ENCODE assay signal across 15 mouse cellular contexts in the genomic region with DNA sequence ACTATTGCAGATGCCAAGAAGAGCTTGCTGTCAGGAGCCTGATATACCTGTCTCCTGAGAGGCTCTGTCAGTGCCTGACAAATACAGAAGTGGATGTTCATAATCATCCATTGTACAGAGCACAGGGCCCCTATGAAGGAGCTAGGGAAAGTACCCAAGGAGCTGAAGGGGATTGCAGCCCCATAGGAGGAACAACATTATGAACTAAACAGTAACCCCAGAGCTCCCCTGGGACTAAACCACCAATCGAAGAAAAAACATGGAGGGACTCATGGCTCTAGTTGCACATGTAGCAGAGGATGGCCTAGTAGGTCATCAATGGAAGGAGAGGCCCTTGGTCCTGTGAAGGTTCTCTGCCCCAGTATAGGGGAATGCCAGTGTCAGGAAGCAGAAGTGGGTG. TPM values are rescaled to one million over a fixed set of nuclear protein-coding genes. Genes with fewer than 3 reads are reported as not detected.
DNase-seq lines count a peak whose midpoint lies in the region; TF ChIP-seq lines count a peak whose summit lies in the region.
"Not testable (repeated sequence)": the region's sequence is repeated elsewhere in the genome, so short reads cannot be mapped to it uniquely, and the experiment has no call there.
"Had no signal": no experiment of that assay in that cellular context is flagged by ENCODE, and none has a peak within 500 bp of the region (broad histone marks: within the 10 kb centered on the region; RNA-seq: fewer than 3 reads in every experiment).

No protein-coding gene starts in this region.

- H3K4me3 ChIP-seq in CH12.LX (replicated peaks in 1 of 3; ENCODE audit: low read depth in 2 of 3, low read length in 2 of 3, poor library complexity in 1 of 3) = not testable (repeated sequence)

- not testable (repeated sequence) for TF ChIP-seq POLR2A in CH12.LX (IDR thresholded peaks at IDR 0.05; ENCODE audit: low read depth, low read length)

- in situ Hi-C loops in CH12.LX (cut with MboI; ENCODE audit: low pct_ligation_motif_present, low pct_unique_long_range_greater_than_20kb, low sequenced_read_pairs) = not testable (repeated sequence)

- H3K4me1 ChIP-seq in CH12.LX (ENCODE audit: control insufficient read depth in 1 of 2, insufficient read depth in 2 of 2) = peaks cover 10 to 29% of the 10 kb centered on the region in 2 experiments; a peak in 3 of 4 replicates

- not testable (repeated sequence) for H3K79me2 ChIP-seq in CH12.LX (replicated peaks; ENCODE audit: control insufficient read depth, extremely low read depth, insufficient read depth, poor library complexity, severe bottlenecking)

- H3K4me2 ChIP-seq in CH12.LX (ENCODE audit: insufficient read depth, low read depth, poor library complexity, severe bottlenecking) = not testable (repeated sequence)

- not testable (repeated sequence) for TF ChIP-seq CTCF in CH12.LX (conservative IDR thresholded peaks at IDR 0.05 in 1 of 2, IDR thresholded peaks at IDR 0.05 in 1 of 2; ENCODE audit: low read depth in 2 of 2, low read length in 2 of 2)

- DNase-seq in A20 (ENCODE audit: low read depth, low spot score) (peak; percentile 12), CH12.LX (ENCODE audit: extremely low read depth) (peak; percentile 83)

- H3K9me3 ChIP-seq in CH12.LX (replicated peaks; ENCODE audit: low read length) = not testable (repeated sequence)

- H3K36me3 ChIP-seq in CH12.LX (replicated peaks in 1 of 2; ENCODE audit: control insufficient read depth in 1 of 2, insufficient read depth in 1 of 2, low read length in 1 of 2) = not testable (repeated sequence)

- H3K9ac ChIP-seq in CH12.LX (ENCODE audit: insufficient read depth, low read depth) = not testable (repeated sequence)

- peak; percentile 57 for TF ChIP-seq EP300 in CH12.LX (IDR thresholded peaks at IDR 0.05; ENCODE audit: low read length)

- H3K27ac ChIP-seq in CH12.LX (ENCODE audit: insufficient read depth, low read depth) = not testable (repeated sequence)

- not testable (repeated sequence) for H3K27me3 ChIP-seq in CH12.LX (replicated peaks)

- TF ChIP-seq RAD21 in CH12.LX (IDR thresholded peaks at IDR 0.05; ENCODE audit: low read depth, low read length) = not testable (repeated sequence)

- dilution Hi-C loops in CH12.LX (cut with MboI; ENCODE audit: extremely low pct_ligation_motif_present, extremely low pct_unique_long_range_greater_than_20kb, low sequenced_read_pairs) = not testable (repeated sequence)

TF ChIP-seq in CH12.LX, 34 proteins besides CTCF, POLR2A, EP300 and RAD21:
- TF ChIP-seq BHLHE40 (IDR thresholded peaks at IDR 0.05; ENCODE audit: low read depth, low read length) (peak; percentile 45; the same call in 1 of the 2 replicates), MAFK (IDR thresholded peaks at IDR 0.05; ENCODE audit: insufficient replicate concordance, low read length) (0 out of 2 replicates have a peak, but pooled peaks have one; percentile 12), ZNF384 (IDR thresholded peaks at IDR 0.05; ENCODE audit: low read depth, low read length) (0 out of 2 replicates have a peak, but pooled peaks have one; percentile 23), ETS1 (conservative IDR thresholded peaks at IDR 0.05; ENCODE audit: low read depth, low read length) (peak; percentile 51; the same call in 1 of the 2 replicates), MEF2A (IDR thresholded peaks at IDR 0.05; ENCODE audit: borderline replicate concordance, low read depth, low read length) (0 out of 2 replicates have a peak, but pooled peaks have one; percentile 37)

RNA-seq across cellular contexts. Expression of a gene that starts 4.2 kb away (rescaled TPM):
- total RNA-seq in CH12.LX (2012; rRNA removed) (0.42 and 1.2 TPM in 2 replicates), CH12.LX (2014; rRNA removed) (0.92 and 1.0 TPM in 2 replicates)
- polyA plus RNA-seq in CH12.LX (2012; ENCODE audit: insufficient read length, low read depth) = 0.49 and 1.1 TPM in 2 replicates
- total RNA-seq: adrenal gland, adult 18-20 months; adrenal gland, adult 8-10 months; adrenal gland, postnatal 10 days; adrenal gland, postnatal 14 days; adrenal gland, postnatal 25 days; adrenal gland, postnatal 4 days; ES-E14; G1E; MEL had no signal
- polyA plus RNA-seq: adrenal gland, adult 2 months; brain, embryonic 14.5 days; C2C12; cerebellum, adult 2 months; G1E had no signal

RNA-seq across cellular contexts. Expression of a gene that starts 41.5 kb away (rescaled TPM):
- total RNA-seq in CH12.LX (2012; rRNA removed) = 11.2 and 14.6 TPM in 2 replicates
- total RNA-seq in CH12.LX (2014; rRNA removed) = 41.1 and 41.4 TPM in 2 replicates
- polyA plus RNA-seq in CH12.LX (2012; ENCODE audit: insufficient read length, low read depth) = 35.1 and 48.4 TPM in 2 replicates
- total RNA-seq: G1E, MEL had no signal
- polyA plus RNA-seq: brain, embryonic 14.5 days; C2C12; cerebellum, adult 2 months; G1E had no signal

RNA-seq across cellular contexts. Expression of a gene that starts 54.9 kb away (rescaled TPM):
- total RNA-seq in CH12.LX (2012; rRNA removed) (24.5 and 26.0 TPM in 2 replicates), CH12.LX (2014; rRNA removed) (31.7 and 33.1 TPM in 2 replicates)
- 34.9 and 41.7 TPM in 2 replicates for polyA plus RNA-seq in CH12.LX (2012; ENCODE audit: insufficient read length, low read depth)
